Mouse (Mus musculus): ENCODE results near the gene Nsa2. TPM values are rescaled to one million over a fixed set of nuclear protein-coding genes. Genes with fewer than 3 reads are reported as not detected.

Gene Nsa2
- polyA plus RNA-seq (2012; rRNA removed) (13.4 and 38.2 TPM in 2 replicates), polyA plus RNA-seq (2014; fragmentation: Nextera tagmentation; extraction: Ambion mirVana) (35.9 and 36.2 TPM in 2 replicates)

DNA sequence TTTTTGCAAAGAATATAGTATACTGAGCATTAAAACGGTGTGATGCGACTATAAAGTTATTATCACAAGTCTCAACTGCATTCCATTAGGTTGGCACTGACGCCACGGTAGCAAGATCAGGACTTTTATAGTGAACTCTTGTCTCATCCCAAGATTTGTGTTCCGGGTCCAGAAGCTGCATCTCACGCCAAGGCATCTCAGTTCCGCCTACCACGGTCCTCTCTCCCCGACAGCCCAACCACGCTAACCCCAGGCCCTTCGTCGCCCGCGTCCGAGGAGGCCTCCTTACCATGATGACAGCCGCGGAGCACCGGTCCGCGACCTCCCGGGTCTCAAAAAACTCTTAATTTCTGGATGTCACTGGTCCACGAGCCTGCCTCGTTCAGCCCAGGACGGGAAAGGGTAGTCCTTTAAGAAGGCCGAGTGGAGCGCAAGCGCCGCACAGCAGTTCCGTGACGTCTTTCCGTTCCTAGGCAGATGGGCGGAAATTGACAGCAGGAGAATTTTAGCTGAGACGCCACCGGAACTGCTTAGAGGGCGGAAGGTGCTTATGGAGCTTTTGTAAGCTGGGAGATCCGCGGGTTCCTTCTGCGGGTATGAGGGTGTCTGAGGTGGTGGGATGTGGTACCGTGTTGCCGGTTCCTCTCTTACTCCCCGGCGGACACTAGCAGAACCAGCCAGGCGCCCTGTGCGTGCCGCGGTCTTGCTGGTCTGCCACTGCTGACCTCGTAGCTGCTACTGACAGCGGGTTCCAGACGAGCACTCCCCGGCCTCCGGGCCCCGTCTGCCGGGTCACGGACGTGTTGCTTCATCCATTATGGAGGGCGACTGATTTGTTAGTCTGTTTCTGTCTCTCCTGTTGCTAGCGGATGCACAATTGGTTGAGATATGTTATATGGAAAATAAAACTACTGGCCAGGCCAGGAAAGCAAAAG lies at the start of gene Nsa2, which contains the start of gene Gfm2:
Gene Nsa2 (minus strand): TSS at position 472 of the 935 bp plus-strand sequence.
Gene Gfm2 (plus strand): TSS at position 472 of the 935 bp plus-strand sequence.
- Histone ChIP-seq H3K27me3 (ENCODE audit: control insufficient read depth, insufficient read depth, low read length) (no peaks in the 10 kb centered on the region), H3K4me2 (ENCODE audit: low read depth) (peak within 1 kb of the TSS; percentile 75), H3K27ac (peak within 1 kb of the TSS; percentile 28), H3K9ac (replicated peaks) (peak within 1 kb of the TSS; percentile 87), H3K9me3 (ENCODE audit: control insufficient read depth, low read length) (no peaks in the 10 kb centered on the region), H3K4me1 (replicated peaks; ENCODE audit: control insufficient read depth in 2 of 2, insufficient read depth in 2 of 2, low read length in 1 of 2) (peaks cover 5 to 6% of the 10 kb centered on the region in 2 experiments), H3K4me3 (ENCODE audit: insufficient read depth in 1 of 2, low read depth in 2 of 2, low read length in 2 of 2) (peak within 1 kb of the TSS; percentile 88), H3K36me3 (replicated peaks; ENCODE audit: control insufficient read depth, insufficient read depth, low read depth) (peaks cover 13% of the 10 kb centered on the region)
- DNase-seq (ENCODE audit: low read depth in 3 of 3, low spot score in 3 of 3): peak; percentile 89 to 92 (median 91)
- WGBS (ENCODE audit: insufficient replicate concordance): under 1% methylated on average over 57 of the region's 57 CpGs
- TF ChIP-seq EP300 (IDR thresholded peaks at IDR 0.05; ENCODE audit: low read depth): no peak
- TF ChIP-seq CTCF (IDR thresholded peaks at IDR 0.05; ENCODE audit: low read depth): no peak
- peak; percentile 97 for ATAC-seq (ENCODE audit: insufficient read depth)

DNA sequence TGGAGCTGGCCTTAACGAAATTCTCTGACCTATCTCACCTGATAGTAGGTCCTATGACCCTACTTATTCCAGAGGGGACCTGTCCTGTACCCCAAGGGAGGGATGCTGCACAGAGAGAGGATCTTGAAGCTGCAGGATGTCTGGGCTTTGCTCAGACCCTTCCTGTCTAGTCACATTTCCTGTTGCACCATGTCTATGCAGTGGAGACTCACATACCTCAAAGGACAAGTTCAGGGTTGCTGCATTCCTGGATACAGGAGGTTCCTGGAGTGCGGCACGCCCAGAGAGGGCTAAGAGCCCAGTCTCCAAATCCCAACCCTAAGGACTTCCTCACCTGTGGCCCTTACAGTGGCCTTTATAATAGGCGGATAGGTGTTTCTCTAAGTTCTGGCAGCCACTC lies 48.6 kb upstream of the Nsa2 start:
- no peaks in the 10 kb centered on the region for H3K9me3 ChIP-seq (ENCODE audit: control insufficient read depth, low read length)
- H3K4me1 ChIP-seq (replicated peaks; ENCODE audit: control insufficient read depth in 2 of 2, insufficient read depth in 2 of 2, low read length in 1 of 2): 0 out of 4 replicates have a peak, but pooled peaks cover 0 to 2% of the 10 kb centered on the region in 2 experiments
- H3K36me3 ChIP-seq (replicated peaks; ENCODE audit: control insufficient read depth, insufficient read depth, low read depth): no peaks in the 10 kb centered on the region
- ATAC-seq (ENCODE audit: insufficient read depth): no peak
- H3K27ac ChIP-seq: no peak overlapping the region
- H3K4me2 ChIP-seq (ENCODE audit: low read depth): no peak overlapping the region
- WGBS (ENCODE audit: insufficient replicate concordance): 64% methylated on average over 4 of the region's 4 CpGs
- no peaks in the 10 kb centered on the region for H3K27me3 ChIP-seq (ENCODE audit: control insufficient read depth, insufficient read depth, low read length)
- H3K4me3 ChIP-seq (ENCODE audit: insufficient read depth in 1 of 2, low read depth in 2 of 2, low read length in 2 of 2): no peak overlapping the region
- DNase-seq (ENCODE audit: low read depth in 3 of 3, low spot score in 3 of 3): no peak
- no peak overlapping the region for H3K9ac ChIP-seq (replicated peaks)
- TF ChIP-seq EP300 (IDR thresholded peaks at IDR 0.05; ENCODE audit: low read depth): no peak
- TF ChIP-seq CTCF (IDR thresholded peaks at IDR 0.05; ENCODE audit: low read depth): no peak

DNA sequence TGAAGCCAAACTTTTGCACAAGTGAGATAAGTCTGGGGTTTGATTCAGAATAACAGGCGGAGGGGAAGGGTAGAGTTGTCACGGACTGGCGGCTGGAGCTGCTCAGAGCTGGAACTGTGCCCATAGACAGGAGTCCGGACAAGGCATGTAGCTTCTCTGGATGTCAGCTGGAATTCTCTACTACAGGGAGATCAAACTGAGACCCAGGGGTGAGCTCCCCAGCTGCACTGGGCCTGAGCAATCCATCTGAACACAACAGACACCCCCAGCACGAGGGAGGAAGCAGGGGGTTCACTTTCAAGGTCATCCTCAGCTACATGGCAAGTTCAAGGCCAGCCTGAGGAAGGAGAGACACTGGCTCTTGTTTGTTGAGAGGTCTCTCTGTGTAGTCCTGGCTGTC lies 46.9 kb upstream of the Nsa2 start:
- no peak overlapping the region for H3K27ac ChIP-seq
- H3K4me2 ChIP-seq (ENCODE audit: low read depth): no peak overlapping the region
- H3K9me3 ChIP-seq (ENCODE audit: control insufficient read depth, low read length): no peaks in the 10 kb centered on the region
- DNase-seq (ENCODE audit: low read depth in 3 of 3, low spot score in 3 of 3) (no peak), ATAC-seq (ENCODE audit: insufficient read depth) (no peak)
- H3K4me3 ChIP-seq (ENCODE audit: insufficient read depth in 1 of 2, low read depth in 2 of 2, low read length in 2 of 2): no peak overlapping the region
- H3K4me1 ChIP-seq (replicated peaks; ENCODE audit: control insufficient read depth in 2 of 2, insufficient read depth in 2 of 2, low read length in 1 of 2): 0 out of 4 replicates have a peak, but pooled peaks cover 0 to 2% of the 10 kb centered on the region in 2 experiments
- no peaks in the 10 kb centered on the region for H3K27me3 ChIP-seq (ENCODE audit: control insufficient read depth, insufficient read depth, low read length)
- 0 out of 2 replicates have a peak, but pooled peaks cover 2% of the 10 kb centered on the region for H3K36me3 ChIP-seq (replicated peaks; ENCODE audit: control insufficient read depth, insufficient read depth, low read depth)
- 74% methylated on average over 5 of the region's 5 CpGs for WGBS (ENCODE audit: insufficient replicate concordance)
- H3K9ac ChIP-seq (replicated peaks): no peak overlapping the region
- no peak for TF ChIP-seq CTCF (IDR thresholded peaks at IDR 0.05; ENCODE audit: low read depth)
- TF ChIP-seq EP300 (IDR thresholded peaks at IDR 0.05; ENCODE audit: low read depth): no peak

DNA sequence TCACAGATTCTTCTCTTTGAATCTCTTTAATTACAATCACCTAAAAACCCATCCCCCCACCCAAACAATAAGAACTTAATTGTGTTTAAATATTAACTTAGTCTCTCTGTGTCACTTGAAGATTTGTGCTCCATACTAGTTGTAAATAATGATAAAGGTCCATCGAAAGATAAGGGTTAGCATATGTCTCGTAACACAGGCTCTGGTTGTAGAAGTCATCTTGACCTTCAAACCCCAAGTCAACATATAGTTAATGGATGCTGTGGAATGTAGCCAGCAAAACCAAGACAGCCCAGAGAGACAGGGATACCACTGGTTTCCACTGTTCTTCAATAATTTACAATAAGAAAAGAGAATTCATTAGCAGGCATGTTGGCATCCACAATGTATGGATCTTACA lies 46.4 kb upstream of the Nsa2 start:
- H3K27ac ChIP-seq: no peak overlapping the region
- ATAC-seq (ENCODE audit: insufficient read depth): no peak
- peaks cover 2% of the 10 kb centered on the region; the same call in 1 of the 2 replicates for H3K36me3 ChIP-seq (replicated peaks; ENCODE audit: control insufficient read depth, insufficient read depth, low read depth)
- no peaks in the 10 kb centered on the region for H3K9me3 ChIP-seq (ENCODE audit: control insufficient read depth, low read length)
- H3K4me3 ChIP-seq (ENCODE audit: insufficient read depth in 1 of 2, low read depth in 2 of 2, low read length in 2 of 2): no peak overlapping the region
- WGBS (ENCODE audit: insufficient replicate concordance): 65% methylated on average over 2 of the region's 2 CpGs
- no peak for TF ChIP-seq EP300 (IDR thresholded peaks at IDR 0.05; ENCODE audit: low read depth)
- no peak overlapping the region for H3K9ac ChIP-seq (replicated peaks)
- no peak overlapping the region for H3K4me2 ChIP-seq (ENCODE audit: low read depth)
- DNase-seq (ENCODE audit: low read depth in 3 of 3, low spot score in 3 of 3): no peak
- 0 out of 4 replicates have a peak, but pooled peaks cover 0 to 2% of the 10 kb centered on the region in 2 experiments for H3K4me1 ChIP-seq (replicated peaks; ENCODE audit: control insufficient read depth in 2 of 2, insufficient read depth in 2 of 2, low read length in 1 of 2)
- H3K27me3 ChIP-seq (ENCODE audit: control insufficient read depth, insufficient read depth, low read length): no peaks in the 10 kb centered on the region

DNA sequence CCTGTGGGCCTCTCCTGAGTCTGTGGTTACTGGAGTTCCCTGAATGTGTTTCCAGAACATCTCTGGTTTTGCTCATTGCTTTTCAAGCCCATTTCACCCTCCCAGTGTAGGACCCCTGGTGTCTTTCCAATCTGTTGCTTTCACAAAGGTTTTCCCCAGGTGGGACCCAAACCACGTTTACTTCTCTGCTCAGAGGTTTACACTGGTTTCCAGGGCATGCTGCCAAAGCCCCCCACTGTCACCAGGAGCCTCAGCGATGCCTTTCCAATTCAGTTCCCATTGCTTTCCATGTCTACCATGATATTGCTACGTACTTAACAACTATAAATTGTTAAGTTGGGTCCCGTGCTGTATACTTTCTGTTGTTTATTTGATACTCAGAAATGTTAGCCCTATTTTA lies 45.1 kb upstream of the Nsa2 start:
- H3K27me3 ChIP-seq (ENCODE audit: control insufficient read depth, insufficient read depth, low read length): no peaks in the 10 kb centered on the region

More for the DNA sequence above, 45.1 kb upstream of the Nsa2 start:
- no peak overlapping the region for H3K9ac ChIP-seq (replicated peaks)
- H3K4me3 ChIP-seq (ENCODE audit: insufficient read depth in 1 of 2, low read depth in 2 of 2, low read length in 2 of 2): no peak overlapping the region
- H3K27ac ChIP-seq: no peak overlapping the region
- TF ChIP-seq EP300 (IDR thresholded peaks at IDR 0.05; ENCODE audit: low read depth) (no peak), CTCF (IDR thresholded peaks at IDR 0.05; ENCODE audit: low read depth) (no peak)
- H3K36me3 ChIP-seq (replicated peaks; ENCODE audit: control insufficient read depth, insufficient read depth, low read depth): peaks cover 2% of the 10 kb centered on the region
- 0 out of 4 replicates have a peak, but pooled peaks cover 0 to 2% of the 10 kb centered on the region in 2 experiments for H3K4me1 ChIP-seq (replicated peaks; ENCODE audit: control insufficient read depth in 2 of 2, insufficient read depth in 2 of 2, low read length in 1 of 2)
- H3K4me2 ChIP-seq (ENCODE audit: low read depth): no peak overlapping the region
- WGBS (ENCODE audit: insufficient replicate concordance): 75% methylated on average over 4 of the region's 4 CpGs
- H3K9me3 ChIP-seq (ENCODE audit: control insufficient read depth, low read length): no peaks in the 10 kb centered on the region
- ATAC-seq (ENCODE audit: insufficient read depth) (no peak), DNase-seq (ENCODE audit: low read depth in 3 of 3, low spot score in 3 of 3) (no peak)
